Mouse (Mus musculus) embryonic facial prominence, embryonic 12.5 days (tissue): ENCODE results near the gene Nanos3. TPM values are rescaled to one million over a fixed set of nuclear protein-coding genes. Genes with fewer than 3 reads are reported as not detected.

ENCODE experiments used
- ATAC-seq: fragments of 200-750 bp; cut with Nextera tagmentation; 2 replicates; pipeline ENCODE4 v1.8.0; 2017; ENCODE audit not compliant: insufficient number of reproducible peaks, insufficient read depth, low FRiP score, low TSS enrichment
- H3K27ac ChIP-seq: fragments of 300-500 bp; sonication (generic); 2 replicates; pipeline ENCODE4 v1.5.1; 2016; ENCODE audit warnings: mild to moderate bottlenecking
- H3K27me3 ChIP-seq: fragments of 300-500 bp; sonication (generic); 2 replicates; pipeline ENCODE4 v1.6.1; 2016; ENCODE audit warnings: mild to moderate bottlenecking, moderate library complexity
- H3K36me3 ChIP-seq: fragments of 300-500 bp; sonication (generic); 2 replicates; pipeline ENCODE4 v1.6.1; 2016; ENCODE audit warnings: mild to moderate bottlenecking
- H3K4me1 ChIP-seq: fragments of 300-500 bp; sonication (generic); 2 replicates; pipeline ENCODE4 v1.6.1; 2016
- H3K4me2 ChIP-seq: fragments of 300-500 bp; sonication (generic); replicated peaks from 2 replicates; pipeline ENCODE4 v1.6.1; 2016; ENCODE audit warnings: mild to moderate bottlenecking, moderate library complexity
- H3K4me3 ChIP-seq: fragments of 300-500 bp; sonication (generic); 2 replicates; pipeline ENCODE4 v1.5.1; 2016; ENCODE audit warnings: mild to moderate bottlenecking
- H3K9ac ChIP-seq: fragments of 300-500 bp; sonication (generic); 2 replicates; pipeline ENCODE4 v1.6.1; 2016; ENCODE audit warnings: mild to moderate bottlenecking, moderate library complexity
- H3K9me3 ChIP-seq: fragments of 300-500 bp; sonication (generic); 2 replicates; pipeline ENCODE4 v1.6.1; 2016; ENCODE audit warnings: mild to moderate bottlenecking, moderate library complexity
- WGBS: fragments of 180-500 bp; shearing (Covaris S2); methylation state at CpG from one replicate; pipeline ENCODE4 v1.1.7; 2016; 5-methylcytosine and 5-hydroxymethylcytosine counted together
- polyA plus RNA-seq: library from polyadenylated mRNA; unstranded; fragments of >200 nt; fragmentation: Nextera tagmentation; extraction: Ambion mirVana; gene quantifications from 2 replicates; pipeline ENCODE4 v1.2.1, GENCODE M21; 2016

Gene Nanos3
- polyA plus RNA-seq, 1 experiment from 2014 or later, result 7.2 TPM

DNA sequence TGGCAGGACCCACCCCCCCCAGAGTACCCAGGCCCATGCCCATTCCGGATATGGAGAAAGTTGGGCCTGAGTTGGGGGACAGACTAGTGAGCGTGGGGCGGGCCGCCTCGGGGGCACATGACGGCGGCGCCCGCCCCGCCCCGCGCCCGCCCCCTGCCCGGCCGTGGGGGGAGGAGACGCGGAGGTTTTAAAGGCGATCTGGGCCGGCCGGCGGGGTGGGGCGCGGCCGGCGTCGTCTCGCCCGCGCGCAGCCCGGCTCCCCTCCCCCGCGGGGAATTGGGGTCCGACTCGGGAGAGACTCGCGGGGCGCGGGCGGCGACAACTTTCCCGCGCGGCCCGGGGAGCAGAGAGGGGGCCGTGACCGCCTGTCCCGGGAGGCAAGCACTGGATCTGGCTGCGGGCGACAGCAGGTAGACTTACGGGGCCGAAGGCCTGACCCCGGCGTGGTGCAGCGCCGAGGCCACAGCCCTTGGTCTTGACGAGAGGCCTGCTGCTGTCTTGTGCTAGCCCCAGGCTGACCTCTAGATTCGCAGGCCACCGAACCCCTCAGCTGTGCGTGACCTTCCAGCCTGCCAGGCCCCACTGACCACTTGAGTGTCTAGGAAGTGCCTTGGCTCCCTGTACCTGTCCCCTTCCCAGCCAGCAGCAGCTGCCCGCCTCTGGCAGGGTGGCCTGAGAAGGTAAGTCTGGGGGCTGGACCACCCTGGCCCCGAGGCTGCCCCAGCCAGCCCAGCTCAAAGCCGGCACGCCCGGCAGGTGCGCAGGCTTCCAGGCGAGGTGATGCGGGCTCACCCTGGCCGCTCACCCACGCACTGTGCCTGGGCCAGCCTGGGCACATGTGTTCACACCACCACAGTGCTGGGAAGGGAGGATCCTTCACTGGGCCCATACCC, 15.9 kb upstream of the Nanos3 start:
- no peak for ATAC-seq
- H3K27ac ChIP-seq, result peak overlapping the region; percentile 98
- H3K36me3 ChIP-seq, result no peaks in the 10 kb centered on the region; the same call in 1 of the 2 replicates

GRCm38 (mm10) chr8:84200126-84200555, 15.1 kb upstream of the Nanos3 start:
- Histone ChIP-seq H3K4me2 (peak overlapping the region; percentile 94), H3K9me3 (no peaks in the 10 kb centered on the region), H3K36me3 (no peaks in the 10 kb centered on the region; the same call in 1 of the 2 replicates), H3K9ac (peak overlapping the region; percentile 86), H3K4me3 (peak overlapping the region; percentile 66), H3K4me1 (peaks cover 60% of the 10 kb centered on the region), H3K27me3 (no peaks in the 10 kb centered on the region), H3K27ac (peak overlapping the region; percentile 98)
- 15% methylated on average over 8 of the region's 8 CpGs for WGBS
- ATAC-seq, result no peak

More for the DNA sequence above, 15.9 kb upstream of the Nanos3 start:
- Histone ChIP-seq H3K4me1 (peaks cover 60% of the 10 kb centered on the region), H3K4me2 (peak overlapping the region; percentile 94), H3K9ac (peak overlapping the region; percentile 86), H3K9me3 (no peaks in the 10 kb centered on the region), H3K27me3 (no peaks in the 10 kb centered on the region), H3K4me3 (peak overlapping the region; percentile 66)
- WGBS, result 5% methylated on average over 68 of the region's 70 CpGs

DNA sequence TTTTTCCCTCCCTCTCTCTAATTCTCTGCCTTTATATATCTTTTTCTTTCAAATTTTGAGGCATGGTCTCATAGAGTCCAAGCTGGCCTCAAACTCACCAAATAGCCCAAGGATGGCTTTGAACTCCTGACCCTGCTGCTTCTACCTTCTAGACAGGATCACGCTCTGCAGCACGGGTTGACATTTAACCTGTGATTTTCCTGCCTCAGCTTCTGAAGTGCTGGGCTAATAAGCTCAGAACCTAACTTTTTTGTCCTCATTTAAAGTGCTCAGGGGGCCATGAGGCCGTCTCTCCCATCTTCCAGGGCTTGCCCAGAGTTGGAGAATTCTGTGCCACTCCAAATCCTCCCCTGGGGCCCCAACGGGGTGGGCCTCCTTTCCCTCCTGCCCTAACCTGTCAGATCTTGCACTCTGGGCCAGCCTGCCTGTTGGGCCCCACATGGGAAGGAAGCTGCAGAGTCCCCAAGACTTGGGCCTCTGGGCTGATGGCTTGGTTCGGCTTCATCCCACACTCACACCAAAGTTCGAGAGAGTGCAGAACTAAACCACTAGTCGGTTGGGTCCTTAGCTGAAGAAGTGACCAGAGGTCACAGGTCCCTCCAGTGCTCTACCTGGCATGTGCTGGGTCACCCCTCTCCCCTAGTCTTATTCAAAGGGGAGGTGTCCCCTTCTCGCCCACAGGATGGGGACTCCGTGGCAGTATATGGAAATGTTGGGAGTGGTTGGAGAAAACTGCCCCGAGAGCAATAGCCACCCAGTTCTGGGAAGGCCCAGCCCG, 14.5 kb upstream of the Nanos3 start:
- 37% methylated on average over 11 of the region's 11 CpGs for WGBS
- H3K36me3 ChIP-seq, result no peaks in the 10 kb centered on the region
- no peak overlapping the region; the same call in 1 of the 2 replicates for H3K4me3 ChIP-seq
- no peak for ATAC-seq
- no peaks in the 10 kb centered on the region for H3K27me3 ChIP-seq
- peak overlapping the region; percentile 98 for H3K27ac ChIP-seq
- peak overlapping the region; percentile 86 for H3K9ac ChIP-seq
- H3K4me2 ChIP-seq, result peak overlapping the region; percentile 94
- H3K4me1 ChIP-seq, result peaks cover 60% of the 10 kb centered on the region
- H3K9me3 ChIP-seq, result no peaks in the 10 kb centered on the region

- Histone ChIP-seq H3K27me3 (no peaks in the 10 kb centered on the region), H3K9ac (no peak overlapping the region), H3K4me1 (peaks cover 55% of the 10 kb centered on the region), H3K27ac (peak overlapping the region; percentile 98), H3K36me3 (no peaks in the 10 kb centered on the region), H3K4me2 (peak overlapping the region; percentile 52; the same call in 1 of the 2 replicates), H3K9me3 (no peaks in the 10 kb centered on the region), H3K4me3 (no peak overlapping the region)
- 22% methylated on average over 4 of the region's 4 CpGs for WGBS
- no peak for ATAC-seq
These were observed 13.9 kb upstream of the Nanos3 start for GRCm38 (mm10) chr8:84198871-84199270.

DNA sequence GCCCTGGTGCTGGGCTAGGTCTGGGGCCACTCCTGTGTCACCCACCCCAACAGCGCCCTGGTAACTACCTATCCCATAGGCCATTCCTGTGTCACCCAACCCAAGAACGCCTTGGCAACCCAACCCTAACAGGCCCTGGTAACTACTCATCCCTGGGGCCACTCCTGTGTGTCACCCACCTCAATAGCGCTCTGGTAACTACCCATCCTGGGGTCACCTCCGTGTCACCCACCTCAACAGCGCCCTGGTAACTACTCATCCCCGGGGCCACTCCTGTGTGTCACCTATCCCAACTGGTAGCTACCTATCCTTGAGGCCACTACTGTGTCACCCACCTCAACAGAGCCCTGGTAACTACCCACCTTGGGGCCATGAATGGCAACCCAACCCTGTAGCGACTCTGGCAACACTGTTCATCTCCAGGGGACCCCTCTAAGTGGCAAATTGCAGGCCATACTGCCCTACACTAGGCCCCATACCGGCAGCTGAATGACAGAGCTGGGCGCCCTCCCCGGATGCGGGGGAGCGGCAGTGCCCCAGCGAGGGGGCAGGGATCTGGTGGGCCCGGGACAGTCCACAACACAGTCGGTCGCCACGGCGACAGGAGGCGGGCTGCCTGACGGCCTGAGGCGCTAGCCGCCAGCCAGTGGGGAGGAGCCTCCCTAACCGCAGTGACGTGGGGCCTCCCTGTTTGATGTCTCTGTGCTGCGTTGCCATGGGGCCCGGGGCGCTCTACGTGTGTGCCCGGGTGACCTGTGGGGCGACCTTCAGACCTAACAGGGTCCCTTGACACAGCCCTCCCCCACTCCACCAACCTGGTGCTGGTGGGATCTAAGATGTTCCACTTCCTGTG, 13.1 kb upstream of the Nanos3 start:
- 2% methylated on average over 26 of the region's 30 CpGs for WGBS
- H3K4me1 ChIP-seq, result peaks cover 49% of the 10 kb centered on the region
- peak overlapping the region; percentile 52 for H3K4me2 ChIP-seq
- peak overlapping the region; percentile 42 for H3K4me3 ChIP-seq
- H3K9ac ChIP-seq, result peak overlapping the region; percentile 10; the same call in 1 of the 2 replicates
- no peaks in the 10 kb centered on the region for H3K36me3 ChIP-seq
- no peaks in the 10 kb centered on the region for H3K9me3 ChIP-seq
- peak overlapping the region; percentile 98 for H3K27ac ChIP-seq
- no peaks in the 10 kb centered on the region for H3K27me3 ChIP-seq
- ATAC-seq, result peak; percentile 63

DNA sequence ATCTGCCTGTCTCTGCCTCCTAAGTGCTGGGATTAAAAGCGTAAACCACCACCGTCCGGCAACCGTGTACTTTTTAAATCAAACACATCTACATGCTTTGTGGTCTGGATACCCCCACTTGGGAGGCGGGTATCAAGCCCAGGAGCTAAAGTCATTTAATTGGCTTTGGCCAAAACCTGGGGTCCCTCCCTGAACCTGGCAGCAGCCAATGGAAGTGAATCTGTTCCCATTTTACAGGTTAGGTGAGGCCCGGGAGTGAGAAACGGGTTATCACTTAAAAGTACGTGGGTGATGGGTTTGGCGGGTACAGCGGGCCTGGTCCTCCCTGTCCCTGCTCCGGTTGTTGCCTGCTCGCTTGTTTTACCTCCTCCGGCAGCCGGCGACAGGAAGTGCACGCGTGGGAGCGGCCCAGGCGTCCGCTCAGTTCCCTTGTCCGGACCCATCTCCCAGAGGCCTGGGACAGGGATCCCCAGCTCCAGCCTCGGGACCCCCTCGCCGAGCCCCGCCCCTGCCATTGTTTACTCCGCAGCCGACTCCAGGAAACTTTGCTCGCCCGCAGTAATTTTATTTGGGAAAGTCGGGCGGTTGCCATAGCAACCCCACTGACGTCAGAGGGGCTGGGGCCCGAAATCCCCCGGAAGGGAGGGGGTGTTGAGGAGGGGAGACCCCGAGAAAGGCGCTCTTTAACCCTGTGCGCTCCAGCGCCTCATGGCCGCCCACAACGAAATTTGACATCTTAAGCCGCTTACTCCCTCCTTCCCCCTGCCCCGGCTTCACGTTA, 12.3 kb upstream of the Nanos3 start:
- peak overlapping the region; percentile 55 for H3K9ac ChIP-seq
- H3K9me3 ChIP-seq, result no peaks in the 10 kb centered on the region
- peak; percentile 12; the same call in 1 of the 2 replicates for ATAC-seq
- H3K27ac ChIP-seq, result peak overlapping the region; percentile 98
- peaks cover 47% of the 10 kb centered on the region for H3K4me1 ChIP-seq
- WGBS, result 1% methylated on average over 43 of the region's 43 CpGs
- H3K4me3 ChIP-seq, result peak overlapping the region; percentile 42
- no peaks in the 10 kb centered on the region for H3K36me3 ChIP-seq
- no peaks in the 10 kb centered on the region; the same call in 1 of the 2 replicates for H3K27me3 ChIP-seq
- peak overlapping the region; percentile 52 for H3K4me2 ChIP-seq

DNA sequence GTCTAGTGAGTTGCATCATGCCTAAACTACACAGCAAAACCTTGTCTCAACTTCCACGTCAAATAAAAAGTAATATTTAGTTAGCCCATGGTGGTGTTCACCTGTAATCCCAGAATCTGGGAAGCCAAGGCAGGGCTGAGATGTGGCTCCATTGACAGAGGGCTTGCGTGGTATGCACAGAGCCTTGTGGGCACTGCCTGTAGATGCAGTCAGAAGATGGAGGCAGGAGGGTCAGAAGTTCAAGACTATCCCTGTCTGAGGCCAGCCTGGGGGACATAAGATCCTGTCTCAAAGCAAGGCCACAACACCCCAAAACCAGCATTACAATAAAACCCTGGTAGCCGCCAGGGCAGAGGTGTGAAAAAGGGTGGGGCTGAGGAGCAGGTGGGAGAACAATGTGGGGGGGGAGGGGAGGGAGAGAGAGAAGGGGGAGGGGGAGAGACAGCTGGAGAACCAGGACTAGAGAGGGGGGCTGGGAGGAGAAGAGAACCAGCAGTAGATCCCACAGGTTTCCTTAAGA, 9.3 kb upstream of the Nanos3 start:
- no peak overlapping the region for H3K27ac ChIP-seq
- H3K4me3 ChIP-seq, result no peak overlapping the region
- H3K9ac ChIP-seq, result no peak overlapping the region
- no peak overlapping the region for H3K4me2 ChIP-seq
- no peaks in the 10 kb centered on the region for H3K36me3 ChIP-seq
- ATAC-seq, result no peak
- no peaks in the 10 kb centered on the region; the same call in 1 of the 2 replicates for H3K27me3 ChIP-seq
- 80% methylated on average over 3 of the region's 3 CpGs for WGBS
- H3K9me3 ChIP-seq, result no peaks in the 10 kb centered on the region
- H3K4me1 ChIP-seq, result peaks cover 30% of the 10 kb centered on the region

- WGBS, result 73% methylated on average over 5 of the region's 5 CpGs
- H3K4me2 ChIP-seq, result no peak overlapping the region
- H3K9ac ChIP-seq, result no peak overlapping the region
These were observed 8.5 kb upstream of the Nanos3 start for GRCm38 (mm10) chr8:84193566-84193965.

DNA sequence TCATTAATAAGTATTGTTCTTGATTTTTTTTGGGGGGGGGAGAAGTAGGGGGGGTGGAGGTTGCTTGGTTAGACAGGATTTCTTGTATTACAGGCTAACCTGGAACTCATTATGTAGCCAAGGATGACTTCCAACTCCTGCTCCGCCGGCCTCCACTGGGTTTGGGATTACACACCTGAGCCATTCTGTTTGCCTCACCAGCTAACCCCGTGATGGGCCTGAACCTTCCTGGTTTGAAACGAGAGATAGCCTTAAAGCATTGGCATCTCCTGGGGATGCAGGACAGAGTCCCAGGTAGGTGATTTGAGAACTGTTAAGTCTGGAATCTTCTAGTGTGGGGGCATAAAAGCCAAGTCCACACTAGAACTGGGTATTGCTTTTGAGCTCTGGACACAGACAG, 8.1 kb upstream of the Nanos3 start:
- Histone ChIP-seq H3K27ac (no peak overlapping the region), H3K4me3 (no peak overlapping the region)
- no peak for ATAC-seq

More at GRCm38 (mm10) chr8:84193566-84193965, 8.5 kb upstream of the Nanos3 start:
- no peak overlapping the region for H3K4me3 ChIP-seq
- ATAC-seq, result no peak
- H3K36me3 ChIP-seq, result no peaks in the 10 kb centered on the region
- H3K9me3 ChIP-seq, result no peaks in the 10 kb centered on the region
- peaks cover 23% of the 10 kb centered on the region for H3K4me1 ChIP-seq
- H3K27ac ChIP-seq, result no peak overlapping the region
- no peaks in the 10 kb centered on the region; the same call in 1 of the 2 replicates for H3K27me3 ChIP-seq

GRCm38 (mm10) chr8:84192555-84192954, 7.5 kb upstream of the Nanos3 start:
- H3K9ac ChIP-seq, result peak overlapping the region; percentile 17; the same call in 1 of the 2 replicates
- peak; percentile 61; the same call in 1 of the 2 replicates for ATAC-seq
- peak overlapping the region; percentile 17 for H3K4me3 ChIP-seq
- no peaks in the 10 kb centered on the region for H3K36me3 ChIP-seq
- peak overlapping the region; percentile 80; the same call in 1 of the 2 replicates for H3K27ac ChIP-seq
- no peaks in the 10 kb centered on the region; the same call in 1 of the 2 replicates for H3K27me3 ChIP-seq
- no peaks in the 10 kb centered on the region for H3K9me3 ChIP-seq
- H3K4me1 ChIP-seq, result peaks cover 14% of the 10 kb centered on the region
- WGBS, result 3% methylated on average over 33 of the region's 33 CpGs
- peak overlapping the region; percentile 40 for H3K4me2 ChIP-seq

More for the DNA sequence above, 8.1 kb upstream of the Nanos3 start:
- WGBS, result 25% methylated on average over 4 of the region's 4 CpGs
- no peaks in the 10 kb centered on the region for H3K9me3 ChIP-seq
- peak overlapping the region; percentile 40; the same call in 1 of the 2 replicates for H3K4me2 ChIP-seq
- no peak overlapping the region for H3K9ac ChIP-seq
- peaks cover 19% of the 10 kb centered on the region for H3K4me1 ChIP-seq
- H3K27me3 ChIP-seq, result no peaks in the 10 kb centered on the region; the same call in 1 of the 2 replicates
- H3K36me3 ChIP-seq, result no peaks in the 10 kb centered on the region
